Mouse (Mus musculus) stomach, embryonic 15.5 days (tissue): ENCODE measurements at regions not wholly inside any gene's neighbourhood (a gene's known extent, or its start where the extent isn't known, plus 50 kb on each side); places are given as distances from the start of the nearest gene placed in this dataset.
"Not testable (repeated sequence)": the region's sequence is repeated elsewhere in the genome, so short reads cannot be mapped to it uniquely, and the experiment has no call there.

Experiments
- ATAC-seq: fragments of 200-750 bp; cut with Nextera tagmentation; 2 replicates; pipeline ENCODE4 v1.8.0; 2017; ENCODE audit warnings: low read depth, moderate number of reproducible peaks, moderate TSS enrichment; ENCODE audit not compliant: insufficient read depth, low FRiP score
- H3K27ac ChIP-seq: fragments of 300-500 bp; sonication (generic); 2 replicates; pipeline ENCODE4 v1.5.1; 2015; ENCODE audit warnings: mild to moderate bottlenecking, inconsistent platforms
- H3K27me3 ChIP-seq: fragments of 300-500 bp; sonication (generic); replicated peaks from 2 replicates; pipeline ENCODE4 v1.6.1; 2015; ENCODE audit warnings: inconsistent platforms
- H3K36me3 ChIP-seq: fragments of 300-500 bp; sonication (generic); 2 replicates; pipeline ENCODE4 v1.6.1; 2015; ENCODE audit warnings: inconsistent platforms
- H3K4me1 ChIP-seq: fragments of 300-500 bp; sonication (generic); 2 replicates; pipeline ENCODE4 v1.6.1; 2015; ENCODE audit warnings: inconsistent platforms
- H3K4me2 ChIP-seq: fragments of 300-500 bp; sonication (generic); 2 replicates; pipeline ENCODE4 v1.6.1; 2015; ENCODE audit warnings: mild to moderate bottlenecking, inconsistent platforms
- H3K4me3 ChIP-seq: fragments of 300-500 bp; sonication (generic); replicated peaks from 2 replicates; pipeline ENCODE4 v1.5.1; 2015; ENCODE audit warnings: inconsistent platforms
- H3K9ac ChIP-seq: fragments of 300-500 bp; sonication (generic); 2 replicates; pipeline ENCODE4 v1.6.1; 2015; ENCODE audit warnings: inconsistent platforms
- H3K9me3 ChIP-seq: fragments of 300-500 bp; sonication (generic); 2 replicates; pipeline ENCODE4 v1.6.1; 2016; ENCODE audit warnings: inconsistent platforms
- WGBS: fragments of 180-500 bp; shearing (Covaris S2); methylation state at CpG from one replicate; pipeline ENCODE4 v1.1.7; 2015; 5-methylcytosine and 5-hydroxymethylcytosine counted together

DNA sequence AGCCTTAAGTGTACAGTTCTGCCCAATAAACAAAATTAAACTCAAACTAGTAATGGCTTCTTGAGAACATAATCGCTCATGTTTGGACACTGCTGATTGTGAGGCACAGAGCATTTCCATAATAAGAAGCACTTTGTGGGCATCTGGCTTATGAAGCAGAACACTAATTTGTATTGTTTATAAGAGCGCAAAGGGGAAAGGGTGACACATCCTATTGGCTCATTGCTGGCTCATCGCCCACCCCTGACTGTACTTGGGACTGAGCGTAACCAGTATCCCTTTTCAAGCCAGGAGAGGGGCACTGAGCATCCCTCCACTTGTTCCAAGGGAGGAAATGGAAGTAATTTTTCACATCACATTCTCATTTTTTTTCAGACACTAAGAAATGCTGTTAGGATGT lies 288.0 kb downstream of the Sfmbt2 start:
- no peak for ATAC-seq
- Histone ChIP-seq H3K4me1 (no peaks in the 10 kb centered on the region), H3K27me3 (no peaks in the 10 kb centered on the region), H3K4me2 (no peak overlapping the region), H3K9me3 (no peaks in the 10 kb centered on the region), H3K4me3 (no peak overlapping the region), H3K36me3 (no peaks in the 10 kb centered on the region), H3K27ac (no peak overlapping the region), H3K9ac (no peak overlapping the region)
- 87% methylated on average over 4 of the region's 4 CpGs for WGBS

DNA sequence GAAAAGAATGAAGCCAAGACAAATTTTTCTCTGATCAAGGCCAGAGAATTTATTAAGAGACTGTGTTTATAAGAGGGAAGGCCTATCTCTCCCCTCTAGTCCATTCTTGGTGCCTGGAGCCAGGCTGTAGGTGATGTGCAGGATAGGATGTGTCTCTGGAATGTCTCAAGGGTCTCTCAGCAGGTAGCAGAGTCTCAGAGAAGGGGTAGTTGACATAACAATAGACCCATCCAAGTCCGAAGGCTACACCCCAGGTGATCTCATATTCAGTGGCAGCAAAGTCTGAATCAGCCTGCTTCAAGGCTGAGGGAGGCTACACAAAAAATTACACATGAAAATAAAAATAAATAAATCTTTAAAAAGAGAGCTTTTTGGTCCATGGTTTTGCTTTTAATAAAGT lies 297.6 kb downstream of the Sfmbt2 start:
- ATAC-seq, H3K27me3 ChIP-seq, H3K27ac ChIP-seq, H3K9ac ChIP-seq, H3K4me2 ChIP-seq, H3K4me3 ChIP-seq, H3K4me1 ChIP-seq, H3K9me3 ChIP-seq, H3K36me3 ChIP-seq: not testable (repeated sequence)
- 57% methylated on average over 1 of the region's 1 CpGs for WGBS

DNA sequence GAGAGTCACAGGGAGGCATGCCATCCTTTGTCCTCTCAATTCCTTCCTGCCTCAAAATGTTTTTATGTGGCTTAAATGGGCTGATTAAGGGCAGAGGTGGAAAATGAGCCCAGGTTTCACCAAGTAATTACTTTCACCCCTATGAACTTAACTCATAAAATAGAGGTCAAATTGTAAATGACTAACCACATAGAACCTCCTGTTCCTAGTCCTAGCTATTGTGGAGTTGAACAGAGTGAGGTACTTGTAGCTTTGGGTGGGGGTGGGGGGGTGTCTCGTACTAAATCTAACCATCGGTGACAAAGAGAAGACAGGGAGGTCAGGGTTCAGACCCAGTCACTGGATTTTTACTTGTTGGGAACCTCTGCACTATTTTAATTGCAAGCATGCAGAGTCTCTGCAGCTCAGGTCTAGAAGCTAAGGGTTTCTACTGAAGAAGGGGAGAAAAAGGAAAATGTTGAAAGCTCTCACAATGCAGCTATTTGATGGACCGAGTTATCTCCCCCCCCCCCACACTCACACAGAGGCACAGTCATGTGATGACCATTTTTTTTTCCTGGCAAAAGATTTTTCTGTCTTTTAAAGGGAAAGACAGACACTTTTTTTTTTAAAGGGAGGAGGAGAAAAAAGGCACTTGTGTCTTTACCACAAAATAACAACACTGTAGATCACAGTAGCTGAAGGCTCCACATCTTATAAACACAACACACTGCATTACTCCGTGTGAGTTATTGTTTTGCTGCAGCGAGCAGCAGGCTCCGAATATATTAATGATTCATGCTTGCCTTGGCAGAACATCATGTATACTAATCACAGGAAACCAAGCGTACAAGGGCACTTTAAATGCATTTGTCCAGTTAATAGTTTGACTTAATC lies 300.4 kb downstream of the Sfmbt2 start:
- 42% methylated on average over 7 of the region's 7 CpGs for WGBS
- no peak for ATAC-seq
- H3K4me3 ChIP-seq = no peak overlapping the region
- H3K9ac ChIP-seq = no peak overlapping the region
- no peak overlapping the region for H3K27ac ChIP-seq
- no peaks in the 10 kb centered on the region for H3K27me3 ChIP-seq
- H3K4me2 ChIP-seq = no peak overlapping the region
- H3K4me1 ChIP-seq = 0 out of 2 replicates have a peak, but pooled peaks cover 7% of the 10 kb centered on the region
- no peaks in the 10 kb centered on the region for H3K9me3 ChIP-seq
- no peaks in the 10 kb centered on the region for H3K36me3 ChIP-seq

DNA sequence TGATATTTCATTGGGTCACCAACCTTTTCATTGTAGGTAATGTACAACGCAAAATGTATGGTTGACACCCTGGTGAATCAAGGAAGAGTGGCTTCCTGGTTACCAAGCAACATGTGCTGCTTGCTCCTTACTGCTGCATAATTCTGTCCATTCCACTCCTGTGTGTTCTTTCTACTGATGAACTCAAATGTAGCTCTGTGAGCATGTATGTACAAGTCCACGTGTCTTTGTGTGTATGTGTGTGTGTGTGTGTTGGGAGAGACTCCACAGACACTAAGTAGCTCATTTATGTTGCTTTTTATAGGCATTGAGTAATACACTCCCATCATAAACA lies 301.0 kb downstream of the Sfmbt2 start:
- Histone ChIP-seq H3K27me3 (no peaks in the 10 kb centered on the region), H3K36me3 (no peaks in the 10 kb centered on the region), H3K9ac (no peak overlapping the region), H3K4me2 (no peak overlapping the region), H3K9me3 (no peaks in the 10 kb centered on the region), H3K4me1 (0 out of 2 replicates have a peak, but pooled peaks cover 7% of the 10 kb centered on the region), H3K27ac (no peak overlapping the region), H3K4me3 (no peak overlapping the region)
- no peak for ATAC-seq
- 59% methylated on average over 2 of the region's 2 CpGs for WGBS

DNA sequence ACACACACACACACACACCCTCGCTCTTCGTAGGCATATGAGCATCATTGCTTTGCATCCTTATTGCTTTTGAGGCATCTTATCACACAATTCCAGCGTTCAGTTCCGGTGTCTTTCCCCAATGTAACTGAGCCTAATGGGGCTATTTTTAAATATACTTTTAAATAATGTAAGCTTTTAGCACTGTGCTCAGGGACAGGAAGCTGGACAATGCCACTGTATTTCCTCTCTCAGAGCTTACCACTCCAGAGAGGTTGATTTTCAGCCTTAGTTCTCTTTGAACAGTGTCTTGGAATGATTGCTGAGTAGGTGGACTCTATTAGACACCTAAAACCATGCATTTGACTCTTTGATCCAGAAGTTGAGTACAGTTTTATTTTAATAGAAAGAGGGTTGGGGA lies 301.9 kb downstream of the Sfmbt2 start:
- H3K4me2 ChIP-seq = no peak overlapping the region
- no peaks in the 10 kb centered on the region for H3K9me3 ChIP-seq
- no peaks in the 10 kb centered on the region for H3K27me3 ChIP-seq
- 0 out of 2 replicates have a peak, but pooled peaks cover 7% of the 10 kb centered on the region for H3K4me1 ChIP-seq
- no peaks in the 10 kb centered on the region for H3K36me3 ChIP-seq
- ATAC-seq = no peak
- H3K9ac ChIP-seq = no peak overlapping the region
- H3K27ac ChIP-seq = no peak overlapping the region
- 72% methylated on average over 4 of the region's 4 CpGs for WGBS
- H3K4me3 ChIP-seq = no peak overlapping the region

DNA sequence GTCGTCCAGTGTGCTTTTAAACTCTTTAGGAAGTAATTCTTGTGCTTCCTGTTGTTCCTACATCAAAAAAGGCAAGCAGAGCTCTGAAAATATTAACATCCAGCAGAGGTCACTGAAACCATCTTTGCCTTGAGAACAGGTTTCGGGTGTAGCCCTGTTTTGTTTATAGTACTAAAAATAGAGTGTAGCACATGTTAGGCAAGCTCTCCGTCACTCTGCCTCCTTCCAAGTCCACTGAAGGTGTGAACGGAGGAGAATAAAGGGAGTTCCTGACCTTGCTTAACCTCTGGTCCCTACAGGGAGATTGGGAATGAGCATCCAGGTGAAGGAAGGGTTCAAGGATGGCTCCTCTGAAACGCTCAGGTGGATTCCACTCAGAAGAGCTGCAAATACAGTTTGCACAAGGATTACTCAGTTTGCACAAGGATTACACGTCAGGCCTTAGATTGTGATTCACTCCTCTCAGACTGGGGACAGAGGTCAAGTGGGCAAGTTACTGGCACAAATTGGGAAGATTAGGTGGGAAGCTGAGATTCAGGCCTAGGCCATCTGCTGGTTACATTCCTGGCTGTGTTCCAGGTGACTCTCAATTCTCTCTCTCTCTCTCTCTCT lies 304.5 kb downstream of the Sfmbt2 start:
- Histone ChIP-seq H3K36me3 (no peaks in the 10 kb centered on the region), H3K9ac (no peak overlapping the region), H3K27me3 (no peaks in the 10 kb centered on the region), H3K27ac (no peak overlapping the region), H3K9me3 (no peaks in the 10 kb centered on the region), H3K4me2 (no peak overlapping the region), H3K4me3 (no peak overlapping the region), H3K4me1 (0 out of 2 replicates have a peak, but pooled peaks cover 7% of the 10 kb centered on the region)
- ATAC-seq = peak; percentile 66
- 21% methylated on average over 6 of the region's 6 CpGs for WGBS

DNA sequence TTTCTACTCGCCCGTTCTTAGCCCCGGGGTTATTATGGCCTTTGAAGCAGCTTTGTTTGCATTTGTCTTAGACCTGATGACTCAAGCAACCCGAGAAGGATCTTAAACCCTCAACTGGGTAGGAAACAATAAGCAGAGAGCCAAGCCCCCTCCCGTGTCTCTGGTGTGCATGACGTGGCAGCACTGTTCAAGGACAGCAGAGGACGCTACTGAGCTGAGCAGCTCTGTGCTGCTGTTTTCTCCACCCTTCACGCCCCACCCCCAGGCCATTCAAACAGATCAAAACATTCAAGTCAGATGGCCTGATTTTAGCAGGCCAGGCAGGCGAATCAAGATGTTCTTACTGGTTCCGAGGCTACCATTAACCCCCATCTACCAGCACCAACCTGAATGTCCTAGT lies 331.1 kb downstream of the Sfmbt2 start:
- H3K4me2 ChIP-seq = no peak overlapping the region
- H3K4me1 ChIP-seq = no peaks in the 10 kb centered on the region
- H3K9me3 ChIP-seq = no peaks in the 10 kb centered on the region
- no peak overlapping the region for H3K4me3 ChIP-seq
- no peak overlapping the region for H3K27ac ChIP-seq
- H3K9ac ChIP-seq = no peak overlapping the region
- 41% methylated on average over 10 of the region's 10 CpGs for WGBS
- no peak for ATAC-seq
- H3K36me3 ChIP-seq = no peaks in the 10 kb centered on the region
- H3K27me3 ChIP-seq = no peaks in the 10 kb centered on the region

DNA sequence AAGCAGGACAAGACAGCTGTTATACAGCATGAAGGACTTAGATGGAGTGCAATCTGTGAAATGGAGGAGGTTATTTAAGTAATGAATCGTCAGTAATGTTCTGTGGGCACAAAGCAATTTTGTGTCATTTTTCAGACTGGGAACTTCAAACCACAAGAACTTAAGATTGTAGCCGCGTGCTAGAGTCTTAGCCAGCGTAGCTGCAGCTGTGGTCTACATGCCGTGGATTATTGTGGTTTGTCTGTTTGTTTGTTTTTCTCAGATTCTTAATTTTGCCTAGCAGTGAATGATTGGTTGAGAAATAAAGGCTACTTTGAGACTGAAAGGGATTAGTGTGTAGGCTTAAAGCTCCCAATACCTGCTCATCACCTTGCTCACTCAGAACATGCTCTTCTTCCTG lies 348.1 kb downstream of the Sfmbt2 start:
- Histone ChIP-seq H3K27ac (no peak overlapping the region), H3K9me3 (no peaks in the 10 kb centered on the region), H3K4me3 (no peak overlapping the region), H3K4me1 (no peaks in the 10 kb centered on the region), H3K4me2 (no peak overlapping the region), H3K36me3 (no peaks in the 10 kb centered on the region), H3K9ac (no peak overlapping the region), H3K27me3 (no peaks in the 10 kb centered on the region)
- ATAC-seq = no peak
- WGBS = 57% methylated on average over 5 of the region's 5 CpGs

DNA sequence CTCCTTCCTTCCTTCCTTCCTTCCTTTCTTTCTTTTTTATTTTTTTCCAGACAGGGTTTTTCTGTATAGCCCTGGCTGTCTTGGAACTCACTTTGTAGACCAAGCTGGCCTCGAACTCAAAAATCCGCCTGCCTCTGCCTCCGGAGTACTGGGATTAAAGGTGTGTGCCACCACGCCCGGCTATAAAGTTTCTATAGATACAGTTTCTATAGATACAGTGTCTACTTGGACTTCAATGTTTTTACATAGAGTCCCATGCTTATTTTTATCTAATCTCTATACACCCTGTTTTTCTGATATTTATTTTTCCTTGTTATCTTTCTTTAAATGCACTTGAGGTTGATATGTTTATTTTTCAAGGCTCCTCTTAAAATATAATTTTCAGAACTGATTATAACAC lies 364.0 kb downstream of the Sfmbt2 start:
- H3K9me3 ChIP-seq, H3K4me3 ChIP-seq, H3K4me1 ChIP-seq, H3K27me3 ChIP-seq, H3K9ac ChIP-seq, H3K36me3 ChIP-seq, H3K27ac ChIP-seq, ATAC-seq, H3K4me2 ChIP-seq: not testable (repeated sequence)
- 92% methylated on average over 5 of the region's 5 CpGs for WGBS

DNA sequence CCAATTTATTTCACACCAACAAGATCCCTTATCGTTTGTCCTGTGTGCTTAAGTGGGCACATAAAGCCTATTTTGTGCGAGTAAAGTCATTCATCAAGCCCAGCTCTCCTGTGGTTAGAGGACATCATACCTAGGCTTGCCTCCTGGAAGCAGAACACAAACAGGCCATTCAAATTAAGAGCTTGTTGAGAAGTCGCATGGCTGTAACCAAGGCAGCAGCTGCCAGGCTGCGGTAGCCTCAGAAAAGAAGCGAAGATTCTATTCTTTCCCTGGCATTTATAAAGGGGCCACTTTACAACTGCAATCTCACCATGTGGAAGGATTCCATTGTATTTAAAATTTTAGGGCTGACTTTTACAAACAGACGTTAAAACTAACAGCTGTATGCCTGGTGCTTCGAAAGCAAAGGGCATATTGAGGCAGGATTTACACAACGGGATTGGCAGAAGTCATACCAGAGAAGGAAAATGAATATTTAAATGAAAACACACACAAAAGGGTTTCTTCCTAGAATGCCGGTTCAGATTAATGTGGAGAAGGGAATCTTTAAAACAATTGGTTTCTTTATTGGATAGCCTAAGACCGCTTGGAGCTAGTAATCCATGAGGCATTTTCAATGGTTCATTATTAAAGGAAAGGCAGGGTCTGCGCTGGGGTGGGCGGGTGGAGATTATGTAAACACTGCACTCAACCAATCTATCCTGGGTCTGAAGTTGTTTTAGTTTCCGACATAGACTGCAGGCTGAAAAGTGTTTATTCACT lies 366.6 kb downstream of the Sfmbt2 start:
- no peaks in the 10 kb centered on the region for H3K4me1 ChIP-seq
- H3K4me3 ChIP-seq = no peak overlapping the region; the same call in 1 of the 2 replicates
- H3K27ac ChIP-seq = no peak overlapping the region
- H3K9ac ChIP-seq = no peak overlapping the region
- ATAC-seq = peak; percentile 39; the same call in 1 of the 2 replicates
- no peaks in the 10 kb centered on the region for H3K27me3 ChIP-seq
- H3K9me3 ChIP-seq = no peaks in the 10 kb centered on the region
- 26% methylated on average over 13 of the region's 13 CpGs for WGBS
- H3K36me3 ChIP-seq = no peaks in the 10 kb centered on the region
- peak overlapping the region; percentile 21 for H3K4me2 ChIP-seq

DNA sequence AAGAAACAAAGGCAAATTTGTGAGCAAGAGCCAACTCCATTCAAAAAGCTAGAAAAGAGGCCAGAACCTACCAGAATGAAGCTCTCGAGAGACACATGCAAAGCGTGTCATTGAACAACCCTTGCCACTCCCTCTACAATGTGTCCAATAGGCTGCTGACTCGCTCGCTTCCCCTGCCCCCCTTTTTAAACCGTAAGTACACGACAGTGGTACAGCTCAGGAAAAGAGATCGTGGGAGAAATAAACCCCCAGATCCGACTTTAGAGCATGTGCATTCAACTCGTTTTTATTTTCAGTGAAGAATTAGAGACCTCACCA lies 367.1 kb downstream of the Sfmbt2 start:
- H3K9me3 ChIP-seq = no peaks in the 10 kb centered on the region
- ATAC-seq = peak; percentile 65; the same call in 1 of the 2 replicates

DNA sequence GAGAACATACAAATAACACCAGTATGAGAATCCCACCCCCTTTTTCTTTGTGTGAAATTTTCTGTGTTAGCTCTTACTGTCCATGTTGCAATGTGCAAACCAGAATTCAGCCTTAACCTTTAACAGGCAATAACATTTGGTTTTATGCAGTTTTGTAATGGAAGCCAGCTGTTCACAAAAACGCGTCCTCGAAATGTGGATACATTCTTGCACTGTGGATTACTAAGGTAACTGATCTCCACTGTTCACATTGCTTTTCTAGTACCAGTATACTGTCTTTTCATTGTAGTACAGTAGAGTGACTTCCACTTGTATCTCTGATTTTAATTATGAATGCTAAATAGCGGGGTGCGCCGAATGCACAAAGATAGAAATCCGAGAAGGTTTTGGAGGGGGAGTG lies 374.8 kb downstream of the Sfmbt2 start:
- Histone ChIP-seq H3K36me3 (no peaks in the 10 kb centered on the region), H3K27ac (no peak overlapping the region), H3K27me3 (no peaks in the 10 kb centered on the region), H3K9me3 (no peaks in the 10 kb centered on the region), H3K4me1 (no peaks in the 10 kb centered on the region), H3K4me2 (no peak overlapping the region), H3K4me3 (no peak overlapping the region), H3K9ac (no peak overlapping the region)
- no peak for ATAC-seq
- 59% methylated on average over 7 of the region's 7 CpGs for WGBS

More for the DNA sequence above, 367.1 kb downstream of the Sfmbt2 start:
- peak overlapping the region; percentile 21 for H3K4me2 ChIP-seq
- no peaks in the 10 kb centered on the region for H3K36me3 ChIP-seq
- H3K4me1 ChIP-seq = no peaks in the 10 kb centered on the region
- WGBS = 41% methylated on average over 9 of the region's 9 CpGs
- peak overlapping the region; percentile 35; the same call in 1 of the 2 replicates for H3K27ac ChIP-seq
- H3K27me3 ChIP-seq = no peaks in the 10 kb centered on the region
- H3K4me3 ChIP-seq = no peak overlapping the region; the same call in 1 of the 2 replicates
- no peak overlapping the region for H3K9ac ChIP-seq
